Mouse (Mus musculus): ENCODE measurements around the gene Ptpn5. TPM values are rescaled to one million over a fixed set of nuclear protein-coding genes. Genes with fewer than 3 reads are reported as not detected.

The Ptpn5 gene
- polyA plus RNA-seq (2017; shearing (Covaris generic)), result 8.6 TPM

GRCm38 (mm10) chr7:47133331-47133730 lies at the start of gene Ptpn5:
Gene Ptpn5, minus strand, starts transcription at chr7:47133684.

GRCm38 (mm10) chr7:47050366-47050765 lies 83.1 kb downstream of the Ptpn5 start, which contains the start of gene Tmem86a:
Gene Tmem86a, plus strand, starts transcription at chr7:47050601.

Other genes starting within 250 kb of the Ptpn5 start
- gene Tsg101, start 213.7 kb downstream of the Ptpn5 start, polyA plus RNA-seq (2017; shearing (Covaris generic)), result 140 TPM
- 6.9 TPM for gene Uevld, start 175.2 kb downstream of the Ptpn5 start, polyA plus RNA-seq (2017; shearing (Covaris generic))
- gene Gm9999, start 150.1 kb downstream of the Ptpn5 start, polyA plus RNA-seq (2017; shearing (Covaris generic)), result not detected
- gene Spty2d1, start 125.3 kb downstream of the Ptpn5 start, polyA plus RNA-seq (2017; shearing (Covaris generic)), result 44.9 TPM
- 4.0 TPM for gene Tmem86a, start 83.1 kb downstream of the Ptpn5 start, polyA plus RNA-seq (2017; shearing (Covaris generic))
- not detected for gene Mrgpra6, start 71.2 kb upstream of the Ptpn5 start, polyA plus RNA-seq (2017; shearing (Covaris generic))
- gene Mrgpra9, start 119.2 kb upstream of the Ptpn5 start, polyA plus RNA-seq (2017; shearing (Covaris generic)), result not detected
- gene Mrgpra1, start 220.6 kb upstream of the Ptpn5 start, polyA plus RNA-seq (2017; shearing (Covaris generic)), result not detected

All from CD4-positive, CD25-positive, alpha-beta regulatory T cell (primary cell).